Mouse (Mus musculus): ENCODE results near the gene Gm21366. TPM values are rescaled to one million over a fixed set of nuclear protein-coding genes. Genes with fewer than 3 reads are reported as not detected.
"Not testable (repeated sequence)": the region's sequence is repeated elsewhere in the genome, so short reads cannot be mapped to it uniquely, and the experiment has no call there.

The Gm21366 gene
- not detected in 2 replicates for polyA plus RNA-seq (2015; fragmentation: Nextera tagmentation; extraction: Ambion mirVana)

DNA sequence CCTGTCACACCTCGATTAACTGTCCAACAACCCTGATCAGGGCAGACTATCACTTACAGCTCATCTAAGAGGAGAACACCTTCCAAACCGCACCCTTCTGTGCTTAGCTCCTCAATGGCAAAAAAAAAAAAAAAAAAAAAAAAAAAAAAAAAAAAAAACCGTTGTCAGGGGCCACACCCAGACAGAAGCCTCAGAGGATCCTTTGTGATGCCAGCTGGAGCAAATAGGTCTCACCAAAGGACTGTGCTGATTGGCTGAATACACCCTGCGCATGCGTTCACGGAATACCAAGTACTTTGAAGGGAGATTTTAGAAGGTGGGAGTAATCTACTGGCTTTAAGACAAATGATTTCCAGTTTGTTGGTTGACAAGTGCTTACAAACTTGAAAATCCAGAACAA, at the start of gene Gm21366:
TSS of gene Gm21366 (minus strand) at position 101 of the 400 bp plus-strand sequence.
- H3K36me3 ChIP-seq (ENCODE audit: insufficient read depth, low read length); H3K4me2 ChIP-seq (replicated peaks; ENCODE audit: low read depth, low read length); H3K9me3 ChIP-seq (ENCODE audit: low read length); H3K27ac ChIP-seq (ENCODE audit: low read length); H3K4me3 ChIP-seq (ENCODE audit: low read length); H3K4me1 ChIP-seq (ENCODE audit: insufficient read depth, low read length); ATAC-seq (ENCODE audit: low FRiP score, low TSS enrichment); H3K9ac ChIP-seq (replicated peaks; ENCODE audit: low read length); H3K27me3 ChIP-seq (ENCODE audit: insufficient read depth, low read length): not testable (repeated sequence)
- no CpG with 5 or more reads among the region's 6 CpGs for WGBS

Measured in kidney, embryonic 16.5 days (tissue).